Mouse (Mus musculus) mesoderm, embryonic 11.5 days (tissue): ENCODE measurements around the gene Itpr2.

Experiments
- DNase-seq: peaks from one replicate; pipeline ENCODE4 v3.0.0-alpha.2; 2012; ENCODE audit warnings: low read depth, low spot score

Gene Itpr2

GRCm38 (mm10) chr6:146501866-146502804 lies at the start of gene Itpr2:
Itpr2 (minus strand) TSS chr6:146502223.
- peak; percentile 77 for DNase-seq

- DNase-seq = no peak
Measured at GRCm38 (mm10) chr6:146551326-146551725, 49.3 kb upstream of the Itpr2 start.

GRCm38 (mm10) chr6:146550421-146550820 lies 48.4 kb upstream of the Itpr2 start:
- DNase-seq = no peak

- DNase-seq = no peak
Measured at GRCm38 (mm10) chr6:146545289-146545865, 43.4 kb upstream of the Itpr2 start.

- DNase-seq = no peak
Measured at GRCm38 (mm10) chr6:146544622-146545021, 42.6 kb upstream of the Itpr2 start.

GRCm38 (mm10) chr6:146540386-146540785 lies 38.4 kb upstream of the Itpr2 start:
- no peak for DNase-seq

GRCm38 (mm10) chr6:146538661-146539060 lies 36.6 kb upstream of the Itpr2 start:
- DNase-seq = no peak

GRCm38 (mm10) chr6:146538071-146538470 lies 36.0 kb upstream of the Itpr2 start:
- no peak for DNase-seq

- peak; percentile 23 for DNase-seq
Measured at GRCm38 (mm10) chr6:146537111-146537510, 35.1 kb upstream of the Itpr2 start.

GRCm38 (mm10) chr6:146535501-146535900 lies 33.5 kb upstream of the Itpr2 start:
- DNase-seq = no peak

GRCm38 (mm10) chr6:146533146-146533545 lies 31.1 kb upstream of the Itpr2 start:
- DNase-seq = no peak

- peak; percentile 83 for DNase-seq
Measured at GRCm38 (mm10) chr6:146530769-146531168, 28.7 kb upstream of the Itpr2 start.

GRCm38 (mm10) chr6:146530363-146530762 lies 28.3 kb upstream of the Itpr2 start:
- peak; percentile 12 for DNase-seq

GRCm38 (mm10) chr6:146527537-146527936 lies 25.5 kb upstream of the Itpr2 start:
- no peak for DNase-seq

GRCm38 (mm10) chr6:146525500-146525899 lies 23.5 kb upstream of the Itpr2 start:
- no peak for DNase-seq

- no peak for DNase-seq
Measured at GRCm38 (mm10) chr6:146521456-146522245, 19.6 kb upstream of the Itpr2 start.

- DNase-seq = no peak
Measured at GRCm38 (mm10) chr6:146519019-146519418, 17.0 kb upstream of the Itpr2 start.

GRCm38 (mm10) chr6:146515936-146516335 lies 13.9 kb upstream of the Itpr2 start:
- no peak for DNase-seq

GRCm38 (mm10) chr6:146514531-146514948 lies 12.5 kb upstream of the Itpr2 start:
- DNase-seq = no peak

- DNase-seq = no peak
Measured at GRCm38 (mm10) chr6:146513899-146514298, 11.9 kb upstream of the Itpr2 start.

- no peak for DNase-seq
Measured at GRCm38 (mm10) chr6:146513384-146513783, 11.4 kb upstream of the Itpr2 start.

- DNase-seq = no peak
Measured at GRCm38 (mm10) chr6:146511511-146511910, 9.5 kb upstream of the Itpr2 start.
